Mouse (Mus musculus) embryonic facial prominence, embryonic 13.5 days (tissue): ENCODE measurements at regions not wholly inside any gene's neighbourhood (a gene's known extent, or its start where the extent isn't known, plus 50 kb on each side); places are given as distances from the start of the nearest gene placed in this dataset.

ENCODE experiments used
- ATAC-seq: fragments of 200-750 bp; cut with Nextera tagmentation; 2 replicates; pipeline ENCODE4 v1.8.0; 2017; ENCODE audit warnings: low read depth; ENCODE audit not compliant: insufficient number of reproducible peaks, insufficient read depth, low FRiP score, low TSS enrichment
- H3K27ac ChIP-seq: fragments of 300-500 bp; sonication (generic); 2 replicates; pipeline ENCODE4 v1.5.1; 2015; ENCODE audit warnings: moderate library complexity, mild to moderate bottlenecking, inconsistent platforms
- H3K27me3 ChIP-seq: fragments of 300-500 bp; sonication (generic); 2 replicates; pipeline ENCODE4 v1.6.1; 2015; ENCODE audit warnings: mild to moderate bottlenecking, inconsistent platforms
- H3K36me3 ChIP-seq: fragments of 300-500 bp; sonication (generic); 2 replicates; pipeline ENCODE4 v1.6.1; 2015; ENCODE audit warnings: mild to moderate bottlenecking, inconsistent platforms
- H3K4me1 ChIP-seq: fragments of 300-500 bp; sonication (generic); 2 replicates; pipeline ENCODE4 v1.6.1; 2015; ENCODE audit warnings: inconsistent platforms
- H3K4me2 ChIP-seq: fragments of 300-500 bp; sonication (generic); 2 replicates; pipeline ENCODE4 v1.6.1; 2015; ENCODE audit warnings: moderate library complexity, mild to moderate bottlenecking, inconsistent platforms
- H3K4me3 ChIP-seq: fragments of 300-500 bp; sonication (generic); 2 replicates; pipeline ENCODE4 v1.5.1; 2015; ENCODE audit warnings: mild to moderate bottlenecking, inconsistent platforms
- H3K9ac ChIP-seq: fragments of 300-500 bp; sonication (generic); 2 replicates; pipeline ENCODE4 v1.6.1; 2015; ENCODE audit warnings: mild to moderate bottlenecking, inconsistent platforms
- H3K9me3 ChIP-seq: fragments of 300-500 bp; sonication (generic); 2 replicates; pipeline ENCODE4 v1.6.1; 2016; ENCODE audit warnings: inconsistent platforms
- WGBS: fragments of 180-500 bp; shearing (Covaris S2); methylation state at CpG from one replicate; pipeline ENCODE4 v1.1.7; 2015; ENCODE audit warnings: mixed read lengths; 5-methylcytosine and 5-hydroxymethylcytosine counted together

- H3K27ac ChIP-seq: no peak overlapping the region
- H3K9ac ChIP-seq: no peak overlapping the region
- H3K9me3 ChIP-seq: no peaks in the 10 kb centered on the region
- H3K4me2 ChIP-seq: no peak overlapping the region
- no peaks in the 10 kb centered on the region for H3K36me3 ChIP-seq
- no peak overlapping the region for H3K4me3 ChIP-seq
- no peak for ATAC-seq
- 80% methylated on average over 9 of the region's 9 CpGs for WGBS
- no peaks in the 10 kb centered on the region for H3K4me1 ChIP-seq
- H3K27me3 ChIP-seq: no peaks in the 10 kb centered on the region
Measured at GRCm38 (mm10) chr5:77888534-77888933, 480.7 kb upstream of the Igfbp7 start.

DNA sequence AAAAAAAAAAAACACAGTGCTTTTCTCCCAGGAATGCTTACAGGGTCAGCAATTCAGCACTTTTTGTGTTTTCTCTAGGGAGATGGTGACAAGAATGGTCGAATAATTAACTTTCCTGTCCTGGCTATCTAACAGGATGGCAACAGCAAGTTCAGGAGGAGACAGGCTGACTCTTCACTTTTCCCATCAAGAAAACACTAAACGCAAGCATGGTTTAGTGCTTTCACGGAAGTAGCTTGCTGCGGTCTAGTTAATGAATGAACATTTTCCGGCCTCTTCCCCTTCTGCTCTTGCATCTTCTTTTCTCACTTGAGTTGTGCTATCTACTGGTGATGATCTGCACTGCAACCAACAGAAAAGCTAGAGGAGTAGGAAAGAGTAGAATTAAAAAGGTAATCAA, 463.6 kb upstream of the Igfbp7 start:
- WGBS: 87% methylated on average over 5 of the region's 5 CpGs
- H3K36me3 ChIP-seq: no peaks in the 10 kb centered on the region
- H3K9ac ChIP-seq: no peak overlapping the region
- H3K4me1 ChIP-seq: no peaks in the 10 kb centered on the region
- H3K27ac ChIP-seq: no peak overlapping the region
- no peaks in the 10 kb centered on the region for H3K9me3 ChIP-seq
- no peak for ATAC-seq
- H3K4me2 ChIP-seq: no peak overlapping the region
- H3K4me3 ChIP-seq: no peak overlapping the region
- H3K27me3 ChIP-seq: no peaks in the 10 kb centered on the region

- Histone ChIP-seq H3K27ac (no peak overlapping the region), H3K36me3 (no peaks in the 10 kb centered on the region), H3K27me3 (no peaks in the 10 kb centered on the region), H3K4me2 (no peak overlapping the region), H3K4me3 (no peak overlapping the region), H3K4me1 (no peaks in the 10 kb centered on the region), H3K9ac (no peak overlapping the region), H3K9me3 (no peaks in the 10 kb centered on the region)
- no peak for ATAC-seq
- 61% methylated on average over 7 of the region's 7 CpGs for WGBS
Measured at GRCm38 (mm10) chr5:77865342-77865741, 457.5 kb upstream of the Igfbp7 start.

GRCm38 (mm10) chr5:77855191-77855590, 447.4 kb upstream of the Igfbp7 start:
- WGBS: 74% methylated on average over 6 of the region's 6 CpGs
- H3K36me3 ChIP-seq: no peaks in the 10 kb centered on the region
- H3K27me3 ChIP-seq: no peaks in the 10 kb centered on the region
- ATAC-seq: no peak
- no peak overlapping the region for H3K27ac ChIP-seq
- no peak overlapping the region for H3K9ac ChIP-seq
- H3K4me2 ChIP-seq: no peak overlapping the region
- H3K9me3 ChIP-seq: no peaks in the 10 kb centered on the region
- no peak overlapping the region for H3K4me3 ChIP-seq
- no peaks in the 10 kb centered on the region for H3K4me1 ChIP-seq

DNA sequence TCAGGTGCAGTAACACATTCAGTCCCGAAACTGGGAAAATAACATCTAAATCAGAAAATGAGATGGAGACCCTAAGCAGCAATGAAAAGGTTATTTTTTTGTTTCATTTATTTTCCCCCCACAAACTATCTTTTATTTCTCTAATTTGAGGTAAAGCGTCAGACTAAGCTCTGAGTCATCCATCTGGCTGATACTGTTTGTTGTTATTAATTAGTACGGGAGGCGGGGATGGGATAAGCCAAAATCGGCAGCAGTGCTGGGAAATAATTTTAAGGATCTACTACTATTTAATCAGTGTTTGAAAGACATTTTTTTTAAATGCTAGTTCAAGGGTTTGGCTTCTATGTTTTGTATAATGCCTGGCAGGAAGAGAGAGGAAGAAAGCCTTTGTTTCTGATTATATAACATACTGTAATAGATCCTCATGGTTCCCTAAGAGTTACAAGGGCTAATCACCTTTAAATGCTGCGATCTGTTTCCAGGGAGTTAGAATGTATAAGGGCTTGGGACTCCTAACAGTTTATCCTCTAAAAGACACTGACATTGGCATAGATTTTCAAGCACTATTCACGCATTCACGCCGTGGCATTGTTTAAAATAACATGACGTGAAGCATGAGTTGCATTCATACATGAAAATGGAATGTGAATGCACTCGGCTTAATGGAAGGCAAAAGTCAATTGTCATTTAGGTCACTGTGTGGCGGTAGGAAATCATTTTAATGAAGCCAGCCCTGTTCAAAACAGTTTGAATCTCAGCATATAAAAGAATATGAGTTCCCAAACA, 446.4 kb upstream of the Igfbp7 start:
- no peaks in the 10 kb centered on the region for H3K9me3 ChIP-seq
- 77% methylated on average over 12 of the region's 12 CpGs for WGBS
- no peaks in the 10 kb centered on the region for H3K27me3 ChIP-seq
- H3K4me2 ChIP-seq: no peak overlapping the region
- no peak overlapping the region for H3K9ac ChIP-seq
- no peak overlapping the region for H3K27ac ChIP-seq
- no peaks in the 10 kb centered on the region for H3K36me3 ChIP-seq
- no peak overlapping the region for H3K4me3 ChIP-seq
- no peaks in the 10 kb centered on the region for H3K4me1 ChIP-seq
- ATAC-seq: no peak

DNA sequence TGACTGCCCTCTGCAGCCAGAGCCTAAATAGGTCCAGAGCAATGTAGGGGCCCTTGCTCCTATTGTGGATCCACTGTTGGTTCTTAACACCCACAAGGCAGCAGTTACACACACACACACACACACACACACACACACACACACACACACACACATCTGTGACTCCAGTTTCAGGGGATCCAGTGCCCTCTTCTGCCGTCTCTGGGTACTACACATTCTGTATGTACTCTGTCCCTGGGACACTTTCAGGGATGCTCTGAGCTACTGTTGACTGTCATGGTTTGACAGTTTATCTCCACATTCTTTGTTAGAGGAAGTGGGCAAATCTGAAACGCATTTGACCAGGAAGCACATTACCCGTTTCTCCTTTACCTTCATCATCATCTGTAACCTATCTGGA, 443.8 kb upstream of the Igfbp7 start:
- Histone ChIP-seq H3K4me2 (no peak overlapping the region), H3K4me1 (no peaks in the 10 kb centered on the region), H3K27ac (no peak overlapping the region), H3K36me3 (no peaks in the 10 kb centered on the region), H3K4me3 (no peak overlapping the region), H3K9ac (no peak overlapping the region), H3K9me3 (no peaks in the 10 kb centered on the region), H3K27me3 (no peaks in the 10 kb centered on the region)
- no peak for ATAC-seq
- WGBS: 83% methylated on average over 3 of the region's 3 CpGs

- ATAC-seq: no peak
- H3K4me2 ChIP-seq: no peak overlapping the region
- no peaks in the 10 kb centered on the region for H3K27me3 ChIP-seq
- H3K9me3 ChIP-seq: no peaks in the 10 kb centered on the region
- no peak overlapping the region for H3K27ac ChIP-seq
- H3K4me3 ChIP-seq: no peak overlapping the region
- H3K4me1 ChIP-seq: 0 out of 2 replicates have a peak, but pooled peaks cover 2% of the 10 kb centered on the region
- H3K9ac ChIP-seq: no peak overlapping the region
- no peaks in the 10 kb centered on the region for H3K36me3 ChIP-seq
- 47% methylated on average over 5 of the region's 5 CpGs for WGBS
Measured at GRCm38 (mm10) chr5:77838186-77839097, 430.6 kb upstream of the Igfbp7 start.

- WGBS: 79% methylated on average over 2 of the region's 2 CpGs
- H3K4me1 ChIP-seq: no peaks in the 10 kb centered on the region
- H3K9me3 ChIP-seq: peaks cover 7% of the 10 kb centered on the region
- no peaks in the 10 kb centered on the region for H3K36me3 ChIP-seq
- no peak overlapping the region for H3K27ac ChIP-seq
- no peak for ATAC-seq
- no peaks in the 10 kb centered on the region for H3K27me3 ChIP-seq
- no peak overlapping the region for H3K4me2 ChIP-seq
- H3K9ac ChIP-seq: no peak overlapping the region
- H3K4me3 ChIP-seq: no peak overlapping the region
Measured at GRCm38 (mm10) chr5:77827971-77828370, 420.1 kb upstream of the Igfbp7 start.

GRCm38 (mm10) chr5:77826063-77826462, 418.2 kb upstream of the Igfbp7 start:
- Histone ChIP-seq H3K27me3 (no peaks in the 10 kb centered on the region), H3K9ac (no peak overlapping the region), H3K4me2 (no peak overlapping the region), H3K4me1 (no peaks in the 10 kb centered on the region), H3K4me3 (no peak overlapping the region), H3K27ac (no peak overlapping the region), H3K36me3 (no peaks in the 10 kb centered on the region), H3K9me3 (peaks cover 7% of the 10 kb centered on the region)
- no peak for ATAC-seq
- WGBS: 83% methylated on average over 4 of the region's 4 CpGs

GRCm38 (mm10) chr5:77816759-77817280, 409.0 kb upstream of the Igfbp7 start:
- H3K27me3 ChIP-seq: no peaks in the 10 kb centered on the region
- WGBS: 52% methylated on average over 7 of the region's 7 CpGs
- no peaks in the 10 kb centered on the region for H3K4me1 ChIP-seq
- H3K4me2 ChIP-seq: no peak overlapping the region
- no peak overlapping the region for H3K27ac ChIP-seq
- H3K9me3 ChIP-seq: no peaks in the 10 kb centered on the region
- no peak overlapping the region for H3K9ac ChIP-seq
- no peaks in the 10 kb centered on the region for H3K36me3 ChIP-seq
- ATAC-seq: no peak
- H3K4me3 ChIP-seq: no peak overlapping the region

GRCm38 (mm10) chr5:77809844-77810243, 402.0 kb upstream of the Igfbp7 start:
- Histone ChIP-seq H3K4me2 (no peak overlapping the region), H3K36me3 (no peaks in the 10 kb centered on the region), H3K4me3 (no peak overlapping the region), H3K27me3 (no peaks in the 10 kb centered on the region), H3K9ac (no peak overlapping the region), H3K4me1 (no peaks in the 10 kb centered on the region), H3K9me3 (no peaks in the 10 kb centered on the region), H3K27ac (no peak overlapping the region)
- 80% methylated on average over 6 of the region's 6 CpGs for WGBS
- no peak for ATAC-seq

DNA sequence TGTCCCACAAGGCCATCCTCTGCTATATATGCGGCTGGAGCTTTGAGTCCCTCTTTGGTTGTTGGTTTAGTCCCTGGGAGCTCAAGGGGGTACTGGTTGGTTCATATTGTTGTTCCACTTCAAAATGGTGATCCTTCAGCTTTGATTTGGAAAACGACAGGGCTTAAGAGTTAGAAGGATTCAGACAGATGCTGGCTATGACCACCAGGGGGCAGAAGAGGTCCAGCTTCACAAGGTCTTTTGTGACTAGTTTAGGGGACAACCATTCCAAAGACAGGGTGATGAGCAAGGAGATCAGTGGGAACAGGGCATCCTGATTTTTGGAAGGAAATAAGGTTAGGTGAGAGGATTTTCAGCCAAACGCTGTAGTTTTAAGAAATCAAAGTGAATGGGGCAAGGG, 399.9 kb upstream of the Igfbp7 start:
- no peak overlapping the region for H3K27ac ChIP-seq
- ATAC-seq: no peak
- no peak overlapping the region for H3K4me2 ChIP-seq
- no peak overlapping the region for H3K4me3 ChIP-seq
- peaks cover 3% of the 10 kb centered on the region; the same call in 1 of the 2 replicates for H3K4me1 ChIP-seq
- no peaks in the 10 kb centered on the region for H3K9me3 ChIP-seq
- no peaks in the 10 kb centered on the region for H3K27me3 ChIP-seq
- H3K9ac ChIP-seq: no peak overlapping the region
- WGBS: 22% methylated on average over 3 of the region's 3 CpGs
- H3K36me3 ChIP-seq: no peaks in the 10 kb centered on the region
